Mouse (Mus musculus) MEL (cell line): ENCODE results near the gene Gadd45gip1.

Experiments used
- MAZ ChIP-seq: IDR thresholded peaks from 2 replicates; pipeline ENCODE4 v1.6.1; 2012; ENCODE audit warnings: low read depth, mild to moderate bottlenecking, inconsistent platforms, low read length, improper control_type of control experiment
- MXI1 ChIP-seq: IDR thresholded peaks from 2 replicates; pipeline ENCODE4 v1.6.1; 2011; ENCODE audit warnings: mild to moderate bottlenecking, low read depth, low read length, improper control_type of control experiment
- POLR2A ChIP-seq, 2 experiments: IDR thresholded peaks; 2 replicates each; pipeline ENCODE4 v1.6.1; 2011 to 2012; ENCODE audit warnings: low read length in 2 of 2, mild to moderate bottlenecking in 2 of 2, control low read depth in 1 of 2, improper control_type of control experiment in 1 of 2, low read depth in 1 of 2, moderate library complexity in 1 of 2; ENCODE audit not compliant: control insufficient read depth in 1 of 2, insufficient read depth in 1 of 2, poor library complexity in 1 of 2
- ZNF384 ChIP-seq: IDR thresholded peaks from 2 replicates; pipeline ENCODE4 v1.6.1; 2012; ENCODE audit warnings: low read depth, mild to moderate bottlenecking, inconsistent platforms, low read length, improper control_type of control experiment

- no peak for TF ChIP-seq POLR2A (IDR thresholded peaks at IDR 0.05; ENCODE audit: control insufficient read depth in 1 of 2, insufficient read depth in 1 of 2, low read depth in 1 of 2, low read length in 2 of 2, poor library complexity in 1 of 2)
- no peak for TF ChIP-seq MXI1
- TF ChIP-seq MAZ: no peak
- no peak for TF ChIP-seq ZNF384
These were observed 46.4 kb upstream of the Gadd45gip1 start for GRCm38 (mm10) chr8:84784681-84785505.
